Mouse (Mus musculus) hindbrain, embryonic 10.5 days (tissue): ENCODE measurements around the gene Rnf186. TPM values are rescaled to one million over a fixed set of nuclear protein-coding genes. Genes with fewer than 3 reads are reported as not detected.
A peak's percentile ranks its signal among the peaks of the same experiment; 100 is the strongest.
"Not testable (repeated sequence)": the region's sequence is repeated elsewhere in the genome, so short reads cannot be mapped to it uniquely, and the experiment has no call there.

Experiments
- DNase-seq: peaks from one replicate; pipeline ENCODE4 v3.0.0-alpha.2; 2017; ENCODE audit warnings: low spot score
- H3K27ac ChIP-seq: fragments of 300-500 bp; sonication (generic); 2 replicates; pipeline ENCODE4 v1.5.1; 2016; ENCODE audit warnings: mild to moderate bottlenecking, moderate library complexity
- H3K27me3 ChIP-seq: fragments of 300-500 bp; sonication (generic); 2 replicates; pipeline ENCODE4 v1.6.1; 2016; ENCODE audit warnings: mild to moderate bottlenecking; ENCODE audit not compliant: poor library complexity, insufficient read depth, severe bottlenecking
- H3K36me3 ChIP-seq: fragments of 300-500 bp; sonication (generic); 2 replicates; pipeline ENCODE4 v1.6.1; 2016; ENCODE audit warnings: mild to moderate bottlenecking, moderate library complexity
- H3K4me1 ChIP-seq: fragments of 300-500 bp; sonication (generic); replicated peaks from 2 replicates; pipeline ENCODE4 v1.6.1; 2016; ENCODE audit warnings: mild to moderate bottlenecking
- H3K4me3 ChIP-seq: fragments of 300-500 bp; sonication (generic); 2 replicates; pipeline ENCODE4 v1.5.1; 2016; ENCODE audit warnings: mild to moderate bottlenecking, moderate library complexity
- H3K9me3 ChIP-seq: fragments of 300-500 bp; sonication (generic); 2 replicates; pipeline ENCODE4 v1.6.1; 2016; ENCODE audit warnings: mild to moderate bottlenecking, moderate library complexity
- WGBS: fragments of 180-500 bp; shearing (Covaris S2); methylation state at CpG from one replicate; pipeline ENCODE4 v1.1.7; 2016; 5-methylcytosine and 5-hydroxymethylcytosine counted together
- polyA plus RNA-seq: library from polyadenylated mRNA; unstranded; fragments of >200 nt; fragmentation: Nextera tagmentation; extraction: Ambion mirVana; gene quantifications from 2 replicates; pipeline ENCODE4 v1.2.1, GENCODE M21; 2016

Gene Rnf186
- polyA plus RNA-seq, 1 experiment from 2014 or later, result not detected

- no peak for DNase-seq
- Histone ChIP-seq H3K27me3 (no peaks in the 10 kb centered on the region), H3K27ac (peak overlapping the region; percentile 91; the same call in 1 of the 2 replicates), H3K9me3 (no peaks in the 10 kb centered on the region), H3K4me3 (peak overlapping the region; percentile 72), H3K36me3 (no peaks in the 10 kb centered on the region), H3K4me1 (peaks cover 28% of the 10 kb centered on the region)
- 59% methylated on average over 3 of the region's 3 CpGs for WGBS
Observed at GRCm38 (mm10) chr4:138973719-138974115, 6.8 kb downstream of the Rnf186 start.

DNA sequence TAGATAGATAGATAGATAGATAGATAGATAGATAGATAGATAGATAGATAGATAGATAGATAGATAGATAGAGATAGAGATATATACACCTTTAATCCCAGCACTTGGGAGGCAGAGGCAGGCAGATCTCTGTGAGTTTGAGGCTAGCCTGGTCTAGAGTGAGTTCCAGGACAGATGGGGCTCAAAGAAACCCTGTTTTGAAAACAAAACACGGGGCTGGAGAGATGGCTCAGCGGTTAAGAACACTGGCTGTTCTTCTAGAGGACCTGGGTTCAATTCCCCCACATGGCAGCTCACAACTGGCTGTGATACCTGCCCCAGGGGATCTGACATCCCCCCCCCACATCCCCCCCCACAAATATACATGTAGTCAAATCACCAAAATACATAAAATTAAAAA, 7.6 kb downstream of the Rnf186 start:
- H3K4me1 ChIP-seq, result peaks cover 25% of the 10 kb centered on the region
- not testable (repeated sequence) for H3K27me3 ChIP-seq, H3K9me3 ChIP-seq, H3K27ac ChIP-seq, H3K36me3 ChIP-seq, DNase-seq, H3K4me3 ChIP-seq
- WGBS, result 78% methylated on average over 2 of the region's 2 CpGs

DNA sequence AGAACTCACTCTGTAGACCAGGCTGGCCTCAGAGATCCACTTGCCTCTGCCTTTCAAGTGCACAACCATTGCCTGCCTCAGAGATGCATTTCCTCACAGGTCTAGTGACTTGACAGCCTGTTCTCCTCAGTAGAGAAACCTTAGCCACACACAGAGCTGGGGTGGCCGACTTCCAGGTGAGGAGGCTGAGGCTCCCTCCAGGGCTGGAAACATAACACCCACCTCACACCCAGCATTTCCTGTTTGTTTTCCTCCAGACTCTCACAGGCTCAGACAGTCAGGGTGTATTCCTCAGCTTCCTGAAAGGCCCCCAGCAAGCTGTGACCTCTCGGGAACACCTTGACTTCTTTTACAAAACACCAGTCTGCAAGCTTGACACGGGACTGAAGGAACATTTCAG, 8.3 kb downstream of the Rnf186 start:
- Histone ChIP-seq H3K4me3 (no peak overlapping the region), H3K27ac (no peak overlapping the region), H3K27me3 (no peaks in the 10 kb centered on the region), H3K36me3 (no peaks in the 10 kb centered on the region), H3K4me1 (peaks cover 25% of the 10 kb centered on the region), H3K9me3 (no peaks in the 10 kb centered on the region)
- 64% methylated on average over 3 of the region's 3 CpGs for WGBS
- DNase-seq, result no peak

DNA sequence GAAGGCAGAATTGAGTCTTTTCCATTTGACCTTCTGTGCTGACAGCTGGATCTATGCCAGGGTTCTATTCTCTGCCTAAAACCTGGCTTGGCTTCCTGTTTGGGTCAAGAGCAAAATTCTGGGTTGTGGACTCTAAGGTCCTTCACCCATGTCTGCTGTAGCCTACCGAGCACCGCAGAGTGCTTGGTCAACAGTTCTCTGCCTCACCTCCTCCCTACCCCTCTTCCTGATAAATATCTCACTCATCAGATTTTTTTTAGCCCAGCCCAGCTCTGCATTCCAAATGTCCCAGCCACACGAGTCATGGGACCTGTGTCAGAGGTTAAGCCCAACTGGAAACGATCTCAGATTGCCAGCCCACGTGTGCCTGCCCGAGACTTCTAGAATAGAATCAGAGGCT, 9.1 kb downstream of the Rnf186 start:
- Histone ChIP-seq H3K27me3 (no peaks in the 10 kb centered on the region), H3K9me3 (no peaks in the 10 kb centered on the region), H3K27ac (no peak overlapping the region), H3K4me1 (peaks cover 27% of the 10 kb centered on the region), H3K36me3 (no peaks in the 10 kb centered on the region), H3K4me3 (no peak overlapping the region)
- no peak for DNase-seq
- WGBS, result 73% methylated on average over 6 of the region's 6 CpGs

- H3K27ac ChIP-seq, result no peak overlapping the region
- 91% methylated on average over 8 of the region's 8 CpGs for WGBS
- no peak for DNase-seq
Observed at GRCm38 (mm10) chr4:138980021-138980420, 13.1 kb downstream of the Rnf186 start.

DNA sequence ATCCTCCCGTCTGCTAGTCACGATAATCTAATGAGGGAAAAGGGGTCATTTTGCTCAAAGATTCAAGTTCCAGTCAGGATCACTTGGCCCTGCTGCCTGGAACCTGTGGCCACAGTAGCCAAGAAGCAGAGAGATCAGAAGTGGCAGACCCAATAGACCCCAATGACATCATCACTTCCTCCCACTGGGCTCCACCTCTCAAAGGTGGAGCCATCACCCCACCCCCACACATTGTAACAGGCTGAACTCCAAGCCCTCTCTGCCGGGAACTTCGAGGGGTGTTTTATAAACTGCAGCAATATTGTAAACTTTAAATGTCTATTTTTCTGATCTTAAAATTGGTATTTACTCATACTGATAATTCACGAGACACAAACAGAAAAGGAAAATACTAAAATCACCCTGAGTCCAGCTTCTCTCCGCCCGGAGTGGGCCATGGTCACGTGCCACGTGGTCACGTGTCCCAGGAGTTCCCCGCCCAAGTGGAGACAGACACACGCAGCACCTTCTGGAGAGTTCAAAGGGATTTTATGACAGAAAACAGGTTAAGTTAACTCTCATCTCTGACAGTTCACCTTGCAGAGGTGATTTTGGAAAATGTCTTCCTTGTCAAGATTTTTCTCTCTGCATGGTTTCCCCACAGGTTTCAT, 14.0 kb downstream of the Rnf186 start:
- H3K36me3 ChIP-seq, result no peaks in the 10 kb centered on the region
- H3K9me3 ChIP-seq, result no peaks in the 10 kb centered on the region
- peaks cover 6% of the 10 kb centered on the region for H3K4me1 ChIP-seq
- no peaks in the 10 kb centered on the region for H3K27me3 ChIP-seq
- 22% methylated on average over 12 of the region's 12 CpGs for WGBS
- no peak overlapping the region for H3K27ac ChIP-seq
- peak; percentile 22 for DNase-seq
- H3K4me3 ChIP-seq, result no peak overlapping the region

More at GRCm38 (mm10) chr4:138980021-138980420, 13.1 kb downstream of the Rnf186 start:
- Histone ChIP-seq H3K4me3 (no peak overlapping the region), H3K36me3 (no peaks in the 10 kb centered on the region), H3K4me1 (peaks cover 4% of the 10 kb centered on the region; the same call in 1 of the 2 replicates), H3K27me3 (no peaks in the 10 kb centered on the region), H3K9me3 (no peaks in the 10 kb centered on the region)

DNA sequence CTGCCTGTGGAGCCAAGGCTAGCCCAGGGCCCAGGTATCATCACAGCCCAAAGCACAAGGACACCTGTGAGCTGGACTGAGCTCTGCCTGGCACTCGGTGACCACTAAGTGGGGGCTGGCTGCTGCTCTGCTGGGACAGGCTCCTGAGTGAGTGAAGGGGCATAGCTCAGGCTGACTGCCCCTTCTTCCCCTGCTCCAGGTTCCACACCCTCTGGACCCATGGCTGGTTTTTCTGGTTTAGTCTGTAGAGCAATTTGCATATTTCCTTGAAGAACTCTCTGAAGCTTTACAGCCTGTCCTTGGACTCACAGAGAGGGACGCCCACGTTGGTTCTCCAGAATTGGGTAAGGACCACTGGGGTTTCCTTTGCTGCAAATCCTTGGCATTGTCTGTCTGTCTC, 16.5 kb downstream of the Rnf186 start:
- 80% methylated on average over 3 of the region's 3 CpGs for WGBS
- Histone ChIP-seq H3K27ac (no peak overlapping the region), H3K9me3 (no peaks in the 10 kb centered on the region), H3K36me3 (no peaks in the 10 kb centered on the region), H3K4me1 (peaks cover 16% of the 10 kb centered on the region), H3K4me3 (no peak overlapping the region), H3K27me3 (no peaks in the 10 kb centered on the region)
- no peak for DNase-seq

- Histone ChIP-seq H3K4me1 (peaks cover 16% of the 10 kb centered on the region), H3K27me3 (no peaks in the 10 kb centered on the region), H3K27ac (no peak overlapping the region), H3K36me3 (no peaks in the 10 kb centered on the region), H3K4me3 (no peak overlapping the region), H3K9me3 (no peaks in the 10 kb centered on the region)
- DNase-seq, result no peak
- whole genome bisulfite sequencing, result 74% methylated on average over 7 of the region's 7 CpGs
Observed at GRCm38 (mm10) chr4:138984744-138985143, 17.8 kb downstream of the Rnf186 start.

GRCm38 (mm10) chr4:138986280-138986679, 19.4 kb downstream of the Rnf186 start:
- no peaks in the 10 kb centered on the region for H3K9me3 ChIP-seq
- peaks cover 13% of the 10 kb centered on the region for H3K4me1 ChIP-seq
- DNase-seq, result peak; percentile 48
- H3K27me3 ChIP-seq, result no peaks in the 10 kb centered on the region
- H3K4me3 ChIP-seq, result no peak overlapping the region
- WGBS, result 14% methylated on average over 5 of the region's 5 CpGs
- H3K36me3 ChIP-seq, result no peaks in the 10 kb centered on the region
- H3K27ac ChIP-seq, result peak overlapping the region; percentile 6; the same call in 1 of the 2 replicates

GRCm38 (mm10) chr4:138994389-138994788, 27.5 kb downstream of the Rnf186 start:
- no peaks in the 10 kb centered on the region for H3K9me3 ChIP-seq
- no peak overlapping the region for H3K4me3 ChIP-seq
- H3K4me1 ChIP-seq, result no peaks in the 10 kb centered on the region; the same call in 1 of the 2 replicates
- H3K27ac ChIP-seq, result no peak overlapping the region
- 81% methylated on average over 3 of the region's 3 CpGs for WGBS
- H3K27me3 ChIP-seq, result no peaks in the 10 kb centered on the region
- no peaks in the 10 kb centered on the region for H3K36me3 ChIP-seq
- no peak for DNase-seq

GRCm38 (mm10) chr4:138996410-138996809, 29.5 kb downstream of the Rnf186 start:
- Histone ChIP-seq H3K9me3 (no peaks in the 10 kb centered on the region), H3K27me3 (no peaks in the 10 kb centered on the region), H3K36me3 (no peaks in the 10 kb centered on the region), H3K27ac (no peak overlapping the region), H3K4me3 (no peak overlapping the region), H3K4me1 (peaks cover 8% of the 10 kb centered on the region; the same call in 1 of the 2 replicates)
- 76% methylated on average over 5 of the region's 5 CpGs for WGBS
- no peak for DNase-seq

DNA sequence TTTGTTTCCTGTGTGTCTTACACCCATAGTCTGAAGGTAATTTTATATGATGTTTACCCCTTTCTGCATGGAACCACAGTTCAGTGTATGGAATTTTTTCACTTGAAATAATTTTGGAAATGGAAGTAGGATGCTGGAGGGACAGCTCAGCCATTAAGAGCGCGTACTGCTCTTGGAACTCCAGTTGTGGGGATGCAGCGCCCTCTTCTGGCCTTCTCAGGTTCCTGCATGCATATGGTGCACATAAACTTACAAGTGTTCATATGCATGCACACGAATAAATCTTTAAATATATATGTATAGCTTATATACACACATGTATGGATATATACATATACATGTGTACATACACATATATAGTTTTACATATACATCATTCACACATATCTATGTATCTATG, 30.2 kb downstream of the Rnf186 start:
- Histone ChIP-seq H3K9me3 (no peaks in the 10 kb centered on the region), H3K27me3 (no peaks in the 10 kb centered on the region), H3K36me3 (no peaks in the 10 kb centered on the region), H3K27ac (no peak overlapping the region), H3K4me1 (peaks cover 10% of the 10 kb centered on the region; the same call in 1 of the 2 replicates), H3K4me3 (no peak overlapping the region)
- no peak for DNase-seq
- 85% methylated on average over 4 of the region's 4 CpGs for WGBS

DNA sequence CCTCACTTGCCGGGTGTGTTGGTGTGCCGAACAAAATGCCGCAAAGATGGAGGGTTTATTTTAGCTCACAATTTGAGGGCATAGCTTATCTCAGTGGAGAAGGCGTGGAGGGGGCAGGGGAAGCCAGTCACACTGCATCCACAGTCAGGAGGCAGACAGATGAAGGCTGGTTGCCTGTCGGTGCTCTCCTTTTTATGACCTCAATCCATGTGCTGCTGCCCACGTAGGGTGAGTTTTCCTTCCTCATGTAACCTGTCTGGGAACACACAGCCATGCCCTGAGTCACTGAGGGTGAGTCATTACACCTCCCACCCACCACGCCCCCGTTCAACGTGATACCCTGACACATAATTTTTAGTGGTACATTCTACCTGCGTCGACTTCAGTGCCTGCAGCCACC, 31.7 kb downstream of the Rnf186 start:
- H3K27ac ChIP-seq, result no peak overlapping the region
- 86% methylated on average over 11 of the region's 11 CpGs for WGBS

More for the DNA sequence above, 31.7 kb downstream of the Rnf186 start:
- no peaks in the 10 kb centered on the region for H3K36me3 ChIP-seq
- DNase-seq, result no peak
- no peaks in the 10 kb centered on the region for H3K27me3 ChIP-seq
- H3K4me1 ChIP-seq, result peaks cover 10% of the 10 kb centered on the region; the same call in 1 of the 2 replicates
- no peaks in the 10 kb centered on the region for H3K9me3 ChIP-seq
- H3K4me3 ChIP-seq, result no peak overlapping the region
